Mouse (Mus musculus): Measurements from ENCODE around the gene Sobp.

DNA sequence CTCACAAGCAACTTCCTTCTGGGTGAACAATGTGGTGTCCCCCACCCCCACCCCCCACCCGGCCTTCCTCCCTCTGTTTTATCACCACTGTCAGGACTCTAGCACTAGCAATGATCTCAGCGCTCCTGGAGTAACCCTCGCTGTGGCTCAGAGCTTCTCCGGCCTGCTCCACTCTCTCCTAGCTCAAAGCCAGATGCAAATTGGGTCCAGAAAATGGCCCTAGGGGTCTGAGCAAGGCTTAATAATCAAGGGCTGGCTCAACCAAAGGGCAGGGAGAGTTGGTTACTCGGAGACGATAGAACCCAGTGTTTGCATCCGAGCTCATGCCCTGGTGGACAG, 136.9 kb downstream of the Sobp start:
- no peak for TF ChIP-seq POLR2A (IDR thresholded peaks at IDR 0.05; ENCODE audit: insufficient read depth, low read depth, low read length)
- TF ChIP-seq CTCF (IDR thresholded peaks at IDR 0.05; ENCODE audit: insufficient read depth, low read depth, low read length), result no peak

All from olfactory bulb, adult 2 months (tissue).